Mouse (Mus musculus) intestine, embryonic 16.5 days (tissue): ENCODE results near the gene Samm50. TPM values are rescaled to one million over a fixed set of nuclear protein-coding genes. Genes with fewer than 3 reads are reported as not detected.

ENCODE experiments used
- ATAC-seq: fragments of 200-750 bp; cut with Nextera tagmentation; 2 replicates; pipeline ENCODE4 v1.8.0; 2017; ENCODE audit warnings: moderate TSS enrichment, moderate library complexity
- H3K27ac ChIP-seq: fragments of 300-500 bp; sonication (generic); 2 replicates; pipeline ENCODE4 v1.5.1; 2014; ENCODE audit warnings: mild to moderate bottlenecking, low read length
- H3K27me3 ChIP-seq: fragments of 300-500 bp; sonication (generic); replicated peaks from 2 replicates; pipeline ENCODE4 v1.6.1; 2014; ENCODE audit warnings: low read length, control low read depth, mixed read lengths; ENCODE audit not compliant: control insufficient read depth, insufficient read depth
- H3K36me3 ChIP-seq: fragments of 300-500 bp; sonication (generic); 2 replicates; pipeline ENCODE4 v1.6.1; 2014; ENCODE audit warnings: low read length, control low read depth; ENCODE audit not compliant: control insufficient read depth, insufficient read depth
- H3K4me1 ChIP-seq: fragments of 300-500 bp; sonication (generic); 2 replicates; pipeline ENCODE4 v1.6.1; 2014; ENCODE audit warnings: low read length, control low read depth, mixed read lengths; ENCODE audit not compliant: control insufficient read depth, insufficient read depth
- H3K4me2 ChIP-seq: fragments of 300-500 bp; sonication (generic); 2 replicates; pipeline ENCODE4 v1.6.1; 2014; ENCODE audit warnings: low read depth, low read length, control low read depth
- H3K4me3 ChIP-seq: fragments of 300-500 bp; sonication (generic); 2 replicates; pipeline ENCODE4 v1.5.1; 2014; ENCODE audit warnings: mild to moderate bottlenecking, low read length
- H3K9ac ChIP-seq: fragments of 300-500 bp; sonication (generic); 2 replicates; pipeline ENCODE4 v1.6.1; 2014; ENCODE audit warnings: low read depth, low read length
- H3K9me3 ChIP-seq: fragments of 300-500 bp; sonication (generic); 2 replicates; pipeline ENCODE4 v1.6.1; 2016; ENCODE audit warnings: low read length, control low read depth; ENCODE audit not compliant: control insufficient read depth
- WGBS: fragments of 180-500 bp; shearing (Covaris S2); extraction: QIAGEN DNeasy Blood & Tissue Kit; methylation state at CpG from one replicate; pipeline ENCODE4 v1.1.7; 2014; 5-methylcytosine and 5-hydroxymethylcytosine counted together
- polyA plus RNA-seq: library from polyadenylated mRNA; unstranded; fragments of >200 nt; fragmentation: Nextera tagmentation; extraction: Ambion mirVana; gene quantifications from 2 replicates; pipeline ENCODE4 v1.2.1, GENCODE M21; 2015

The Samm50 gene
- polyA plus RNA-seq, 1 experiment from 2014 or later = 165 TPM

- H3K27me3 ChIP-seq = 0 out of 2 replicates have a peak, but pooled peaks cover 5% of the 10 kb centered on the region
- peak; percentile 58 for ATAC-seq
- H3K27ac ChIP-seq = peak overlapping the region; percentile 13; the same call in 1 of the 2 replicates
- peak overlapping the region; percentile 56 for H3K4me3 ChIP-seq
- peak overlapping the region; percentile 93 for H3K4me2 ChIP-seq
- no peaks in the 10 kb centered on the region for H3K36me3 ChIP-seq
- no peaks in the 10 kb centered on the region; the same call in 1 of the 2 replicates for H3K9me3 ChIP-seq
- H3K9ac ChIP-seq = peak overlapping the region; percentile 68
- H3K4me1 ChIP-seq = peaks cover 15% of the 10 kb centered on the region
- 9% methylated on average over 16 of the region's 16 CpGs for WGBS
These were observed 39.2 kb downstream of the Samm50 start for GRCm38 (mm10) chr15:84231113-84231712.

DNA sequence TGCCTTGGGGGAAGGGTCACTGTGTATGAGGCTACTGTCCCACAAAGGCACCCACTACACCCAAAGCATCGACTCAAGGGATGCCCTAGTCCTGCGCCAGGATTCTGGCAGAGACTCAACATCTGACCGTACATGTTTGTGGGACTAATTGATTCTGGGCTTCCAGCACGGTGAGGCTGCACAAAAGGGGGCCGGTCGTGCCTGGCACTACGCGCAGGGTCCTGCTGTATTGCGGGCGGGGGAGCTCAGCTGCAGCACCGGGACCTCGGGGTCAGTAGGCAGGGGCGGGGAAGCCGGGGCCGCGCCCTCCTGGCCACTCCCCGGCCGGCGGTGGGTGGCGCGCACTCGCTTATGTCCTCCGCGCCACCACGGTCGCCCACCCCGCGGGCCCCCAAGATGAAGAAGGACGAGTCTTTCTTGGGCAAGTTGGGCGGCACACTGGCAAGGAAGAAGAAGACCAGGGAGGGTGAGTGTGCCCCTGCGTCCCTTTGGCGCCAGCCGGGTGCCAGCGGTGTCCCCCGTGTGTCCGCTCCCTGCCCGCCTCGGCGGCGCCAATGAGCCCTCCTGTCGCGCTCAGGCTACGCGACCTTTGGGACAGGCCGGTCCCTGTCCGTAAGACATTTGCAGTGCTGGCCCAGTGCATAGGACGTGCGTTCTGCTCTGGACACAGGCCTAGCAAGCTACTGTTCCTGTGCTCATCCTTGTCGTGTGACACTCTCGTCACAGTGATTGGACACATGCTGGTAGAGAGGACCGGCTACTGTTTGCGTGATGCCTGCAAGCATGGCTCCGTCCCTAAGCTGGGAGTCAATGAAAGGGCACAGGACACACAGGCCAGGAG is 39.9 kb downstream of the Samm50 start, which contains the start of gene Parvb:
Parvb (plus strand) TSS at position 323 of the 841 bp plus-strand sequence.
- Histone ChIP-seq H3K36me3 (no peaks in the 10 kb centered on the region), H3K9me3 (no peaks in the 10 kb centered on the region; the same call in 1 of the 2 replicates), H3K4me2 (peak within 1 kb of the TSS; percentile 93), H3K9ac (peak within 1 kb of the TSS; percentile 68), H3K27ac (peak within 1 kb of the TSS; percentile 62), H3K4me1 (peaks cover 15% of the 10 kb centered on the region), H3K4me3 (peak within 1 kb of the TSS; percentile 56), H3K27me3 (0 out of 2 replicates have a peak, but pooled peaks cover 5% of the 10 kb centered on the region)
- WGBS = 1% methylated on average over 52 of the region's 53 CpGs
- ATAC-seq = peak; percentile 66

GRCm38 (mm10) chr15:84232609-84233008 is 40.6 kb downstream of the Samm50 start:
- Histone ChIP-seq H3K4me1 (peaks cover 15% of the 10 kb centered on the region), H3K9ac (peak overlapping the region; percentile 68; the same call in 1 of the 2 replicates), H3K9me3 (no peaks in the 10 kb centered on the region; the same call in 1 of the 2 replicates), H3K4me2 (peak overlapping the region; percentile 93; the same call in 1 of the 2 replicates), H3K27ac (no peak overlapping the region), H3K27me3 (0 out of 2 replicates have a peak, but pooled peaks cover 5% of the 10 kb centered on the region), H3K4me3 (peak overlapping the region; percentile 56), H3K36me3 (no peaks in the 10 kb centered on the region)
- no peak for ATAC-seq
- 33% methylated on average over 8 of the region's 8 CpGs for WGBS

- H3K27ac ChIP-seq = peak overlapping the region; percentile 28; the same call in 1 of the 2 replicates
- WGBS = 87% methylated on average over 7 of the region's 7 CpGs
- no peak overlapping the region for H3K4me3 ChIP-seq
- H3K4me1 ChIP-seq = peaks cover 26% of the 10 kb centered on the region
- no peak overlapping the region for H3K9ac ChIP-seq
- ATAC-seq = no peak; the same call in 1 of the 2 replicates
- H3K9me3 ChIP-seq = no peaks in the 10 kb centered on the region
- peaks cover 5% of the 10 kb centered on the region; the same call in 1 of the 2 replicates for H3K27me3 ChIP-seq
- H3K4me2 ChIP-seq = no peak overlapping the region
- no peaks in the 10 kb centered on the region for H3K36me3 ChIP-seq
These were observed 42.9 kb downstream of the Samm50 start for GRCm38 (mm10) chr15:84234794-84235581.

GRCm38 (mm10) chr15:84235646-84236045 is 43.6 kb downstream of the Samm50 start:
- WGBS = 73% methylated on average over 7 of the region's 7 CpGs
- peak; percentile 43; the same call in 1 of the 2 replicates for ATAC-seq
- H3K27ac ChIP-seq = peak overlapping the region; percentile 28; the same call in 1 of the 2 replicates

GRCm38 (mm10) chr15:84238552-84238951 is 46.5 kb downstream of the Samm50 start:
- 0 out of 2 replicates have a peak overlapping the region, but pooled peaks have one; percentile 14 for H3K4me2 ChIP-seq
- 22% methylated on average over 15 of the region's 15 CpGs for WGBS
- H3K36me3 ChIP-seq = no peaks in the 10 kb centered on the region
- H3K4me1 ChIP-seq = peaks cover 12% of the 10 kb centered on the region
- no peak overlapping the region for H3K4me3 ChIP-seq
- no peak overlapping the region for H3K27ac ChIP-seq
- H3K9me3 ChIP-seq = no peaks in the 10 kb centered on the region
- ATAC-seq = no peak
- H3K9ac ChIP-seq = no peak overlapping the region
- no peaks in the 10 kb centered on the region; the same call in 1 of the 2 replicates for H3K27me3 ChIP-seq

More at GRCm38 (mm10) chr15:84235646-84236045, 43.6 kb downstream of the Samm50 start:
- H3K4me3 ChIP-seq = no peak overlapping the region
- H3K4me2 ChIP-seq = no peak overlapping the region
- no peaks in the 10 kb centered on the region for H3K36me3 ChIP-seq
- no peaks in the 10 kb centered on the region for H3K9me3 ChIP-seq
- peaks cover 26% of the 10 kb centered on the region for H3K4me1 ChIP-seq
- H3K9ac ChIP-seq = no peak overlapping the region
- peaks cover 5% of the 10 kb centered on the region; the same call in 1 of the 2 replicates for H3K27me3 ChIP-seq

GRCm38 (mm10) chr15:84238991-84239401 is 47.0 kb downstream of the Samm50 start:
- H3K27ac ChIP-seq = no peak overlapping the region
- no peaks in the 10 kb centered on the region for H3K36me3 ChIP-seq
- H3K9ac ChIP-seq = no peak overlapping the region
- H3K9me3 ChIP-seq = no peaks in the 10 kb centered on the region
- H3K4me1 ChIP-seq = peaks cover 12% of the 10 kb centered on the region
- H3K27me3 ChIP-seq = no peaks in the 10 kb centered on the region; the same call in 1 of the 2 replicates
- WGBS = 6% methylated on average over 16 of the region's 16 CpGs
- H3K4me3 ChIP-seq = no peak overlapping the region
- ATAC-seq = no peak
- 0 out of 2 replicates have a peak overlapping the region, but pooled peaks have one; percentile 14 for H3K4me2 ChIP-seq

- Histone ChIP-seq H3K9ac (no peak overlapping the region), H3K27ac (no peak overlapping the region), H3K36me3 (no peaks in the 10 kb centered on the region), H3K27me3 (no peaks in the 10 kb centered on the region; the same call in 1 of the 2 replicates), H3K4me1 (peaks cover 14% of the 10 kb centered on the region), H3K9me3 (no peaks in the 10 kb centered on the region), H3K4me2 (no peak overlapping the region), H3K4me3 (no peak overlapping the region)
- 54% methylated on average over 7 of the region's 7 CpGs for WGBS
- no peak for ATAC-seq
These were observed 49.5 kb downstream of the Samm50 start for GRCm38 (mm10) chr15:84241520-84241919.
